Mouse (Mus musculus): ENCODE results near the gene Ric8a. TPM values are rescaled to one million over a fixed set of nuclear protein-coding genes. Genes with fewer than 3 reads are reported as not detected.

Gene Ric8a
- 6.9 TPM for polyA plus RNA-seq (2014; fragmentation: Illumina TruSeq; extraction: RNeasy Lipid Tissue Mini Kit (QIAGEN cat#74804); ENCODE audit: low read depth, low replicate concordance)

GRCm38 (mm10) chr7:140856785-140857549 is at the start of gene Ric8a:
TSS of gene Ric8a (plus strand) at chr7:140856957.

GRCm38 (mm10) chr7:140821653-140822329 is 35.0 kb upstream of the Ric8a start, which contains the start of gene Zfp941:
TSS of gene Zfp941 (minus strand) at chr7:140822178.

GRCm38 (mm10) chr7:140834968-140835757 is 21.6 kb upstream of the Ric8a start, which contains the start of gene Urah:
TSS of gene Urah (plus strand) at chr7:140835018.

DNA sequence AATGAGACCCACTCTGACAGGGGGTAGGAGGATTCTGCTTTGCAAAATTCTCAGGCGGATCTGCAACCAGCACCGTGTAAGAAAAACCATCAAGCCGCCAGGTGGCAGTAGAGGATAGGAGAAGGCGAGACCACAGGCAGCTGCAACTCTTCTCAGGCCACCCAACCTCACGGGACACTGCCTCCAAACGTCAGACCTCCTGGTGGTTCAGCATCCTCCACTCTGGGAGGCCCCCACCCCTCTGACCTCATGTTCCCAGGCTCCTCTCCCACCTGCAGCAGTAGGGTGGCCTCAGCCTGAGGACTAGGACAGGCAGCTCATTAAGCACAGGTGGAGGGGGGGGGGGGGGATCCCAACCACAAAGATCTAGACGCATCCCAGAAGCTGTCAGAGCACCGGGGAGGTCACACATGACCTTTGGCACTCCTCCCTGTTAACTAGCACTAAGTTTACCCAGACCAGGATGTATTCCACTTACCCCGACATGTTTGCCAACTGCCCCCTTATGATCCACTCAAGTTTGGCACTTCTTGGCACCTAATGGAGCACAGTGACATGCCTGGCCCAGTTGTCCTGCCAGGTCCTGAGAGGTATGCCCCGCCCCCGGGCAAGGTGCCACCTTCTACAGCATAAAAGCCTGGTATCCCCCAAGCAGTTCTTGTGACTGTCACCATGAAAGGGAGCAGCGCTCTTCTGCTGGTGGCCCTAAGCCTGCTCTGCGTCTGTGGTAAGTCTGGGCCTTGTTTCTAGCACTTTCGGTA is 11.7 kb upstream of the Ric8a start, which contains the start of gene Scgb1c1:
Gene Scgb1c1, plus strand, starts transcription at position 643 of the 761 bp plus-strand sequence.

DNA sequence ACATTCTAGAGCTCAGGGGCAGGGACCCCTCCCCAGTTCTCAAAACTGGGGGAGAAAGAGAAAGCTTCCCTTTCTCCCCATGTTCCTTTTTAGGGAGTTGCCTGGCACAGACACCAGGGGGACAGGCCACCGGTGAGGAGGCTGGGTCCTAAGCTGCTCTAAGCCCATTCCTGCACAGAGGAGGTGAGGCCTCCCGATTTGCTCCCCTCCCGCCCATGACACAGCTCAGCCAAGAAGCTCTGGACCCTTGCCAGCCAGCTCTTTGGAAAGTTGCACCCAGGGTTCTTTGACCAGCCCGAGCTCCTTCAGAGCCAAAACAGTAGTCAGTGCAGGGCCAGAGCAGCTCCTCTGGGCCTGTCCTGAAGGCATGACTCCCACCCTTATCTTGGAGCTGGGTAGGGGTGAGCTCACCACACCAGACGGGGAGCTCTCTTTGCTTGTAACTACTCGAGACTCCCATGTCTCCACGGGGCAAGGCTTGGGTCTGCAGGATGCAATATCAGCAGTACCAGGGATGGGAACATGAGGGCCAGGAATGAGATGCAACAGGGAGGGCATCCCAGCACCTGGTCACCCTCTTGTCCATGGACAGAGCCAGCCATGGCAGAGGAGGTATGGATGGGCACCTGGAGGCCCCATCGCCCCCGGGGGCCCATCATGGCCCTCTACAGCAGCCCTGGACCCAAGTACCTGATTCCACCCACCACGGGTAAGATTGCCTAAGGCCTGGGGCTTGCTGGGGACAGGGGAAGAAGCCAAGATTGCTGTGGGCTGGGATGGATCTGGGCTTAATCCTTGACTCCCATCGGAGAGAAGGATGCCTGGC is 8.8 kb upstream of the Ric8a start, which contains the start of gene Odf3:
Gene Odf3, plus strand, starts transcription at position 51 of the 826 bp plus-strand sequence.

GRCm38 (mm10) chr7:140855860-140856784 is 635 bp upstream of the Ric8a start, which contains the start of gene Gm45785:
TSS of gene Gm45785 (minus strand) at chr7:140856331.

DNA sequence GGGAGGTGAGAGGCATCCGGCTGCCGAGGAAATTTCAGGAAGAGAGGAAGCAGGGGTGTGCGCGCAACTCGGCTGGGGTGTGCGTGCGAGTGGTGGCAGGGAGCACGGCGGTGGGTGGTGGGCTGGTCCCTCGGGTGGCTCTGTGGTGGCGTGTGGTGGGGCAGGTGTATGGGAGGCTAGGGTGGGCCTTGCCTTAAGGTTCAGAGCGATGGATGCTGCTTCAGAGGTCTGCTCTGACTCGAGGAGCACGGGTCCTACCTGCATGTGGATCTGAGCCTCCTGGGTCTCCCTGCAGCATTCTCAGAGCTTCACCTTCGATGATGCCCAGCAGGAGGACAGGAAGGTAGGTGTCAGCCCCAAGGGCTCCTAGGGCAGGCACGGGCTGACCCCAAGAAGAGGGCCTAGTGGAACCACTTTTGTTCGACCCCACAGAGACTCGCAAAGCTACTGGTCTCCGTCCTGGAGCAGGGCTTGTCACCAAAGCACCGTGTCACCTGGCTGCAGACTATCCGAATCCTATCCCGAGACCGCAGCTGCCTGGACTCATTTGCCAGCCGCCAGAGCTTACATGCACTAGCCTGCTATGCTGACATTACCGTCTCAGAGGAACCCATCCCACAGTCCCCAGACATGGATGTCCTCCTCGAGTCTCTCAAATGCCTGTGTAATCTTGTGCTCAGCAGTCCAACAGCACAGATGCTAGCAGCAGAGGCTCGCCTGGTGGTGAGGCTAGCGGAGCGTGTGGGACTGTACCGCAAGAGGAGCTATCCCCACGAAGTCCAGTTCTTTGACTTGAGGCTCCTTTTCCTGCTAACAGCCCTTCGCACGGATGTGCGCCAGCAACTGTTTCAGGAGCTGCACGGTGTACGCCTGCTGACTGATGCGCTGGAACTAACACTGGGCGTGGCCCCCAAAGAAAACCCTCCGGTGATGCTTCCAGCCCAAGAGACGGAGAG is 1.1 kb downstream of the Ric8a start, which contains the start of gene Bet1l:
Gene Bet1l, minus strand, starts transcription at position 28 of the 956 bp plus-strand sequence.

GRCm38 (mm10) chr7:140881696-140882468 is 25.1 kb downstream of the Ric8a start, which contains the start of the genes Psmd13 and Sirt3:
TSS of gene Psmd13 (plus strand) at chr7:140881968.
TSS of gene Sirt3 (minus strand) at chr7:140882309.

DNA sequence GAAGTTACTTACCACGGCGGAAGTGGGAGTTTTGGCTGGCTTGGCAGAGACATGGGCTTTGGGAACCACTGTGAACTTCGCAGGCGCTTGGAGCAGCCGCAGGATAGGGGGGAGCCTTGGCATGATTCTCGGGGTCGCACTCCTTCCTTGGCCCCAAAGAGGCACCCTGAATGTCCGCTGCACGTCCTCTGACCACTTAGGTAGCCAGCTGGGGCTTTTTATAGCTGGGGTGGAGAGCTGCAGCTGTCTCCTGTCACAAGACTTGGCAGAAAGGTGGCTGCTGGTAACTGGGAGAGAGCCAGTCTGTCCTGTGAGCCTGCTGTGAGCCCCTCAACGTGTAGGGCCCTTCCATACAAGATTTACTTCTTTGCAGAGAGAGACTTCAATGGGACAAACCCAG is 43.5 kb downstream of the Ric8a start, which contains the start of gene Cox8b:
Gene Cox8b, minus strand, starts transcription at position 227 of the 400 bp plus-strand sequence.

Other genes with a start within 250 kb of the Ric8a start
- gene Olfr61, start 228.0 kb upstream of the Ric8a start, polyA plus RNA-seq (2014; fragmentation: Illumina TruSeq; extraction: RNeasy Lipid Tissue Mini Kit (QIAGEN cat#74804); ENCODE audit: low read depth, low replicate concordance), result not detected
- not detected for gene Olfr53, start 210.5 kb upstream of the Ric8a start, polyA plus RNA-seq (2014; fragmentation: Illumina TruSeq; extraction: RNeasy Lipid Tissue Mini Kit (QIAGEN cat#74804); ENCODE audit: low read depth, low replicate concordance)
- not detected for gene Olfr539, start 197.0 kb upstream of the Ric8a start, polyA plus RNA-seq (2014; fragmentation: Illumina TruSeq; extraction: RNeasy Lipid Tissue Mini Kit (QIAGEN cat#74804); ENCODE audit: low read depth, low replicate concordance)
- gene Olfr45, start 175.0 kb upstream of the Ric8a start, polyA plus RNA-seq (2014; fragmentation: Illumina TruSeq; extraction: RNeasy Lipid Tissue Mini Kit (QIAGEN cat#74804); ENCODE audit: low read depth, low replicate concordance), result not detected
- gene Olfr541, start 159.7 kb upstream of the Ric8a start, polyA plus RNA-seq (2014; fragmentation: Illumina TruSeq; extraction: RNeasy Lipid Tissue Mini Kit (QIAGEN cat#74804); ENCODE audit: low read depth, low replicate concordance), result not detected
- gene Cyp2e1, start 93.2 kb upstream of the Ric8a start, polyA plus RNA-seq (2014; fragmentation: Illumina TruSeq; extraction: RNeasy Lipid Tissue Mini Kit (QIAGEN cat#74804); ENCODE audit: low read depth, low replicate concordance), result 26.0 TPM
- gene Syce1, start 69.1 kb upstream of the Ric8a start, polyA plus RNA-seq (2014; fragmentation: Illumina TruSeq; extraction: RNeasy Lipid Tissue Mini Kit (QIAGEN cat#74804); ENCODE audit: low read depth, low replicate concordance), result not detected
- 1.5 TPM for gene Zfp941, start 34.8 kb upstream of the Ric8a start, polyA plus RNA-seq (2014; fragmentation: Illumina TruSeq; extraction: RNeasy Lipid Tissue Mini Kit (QIAGEN cat#74804); ENCODE audit: low read depth, low replicate concordance)
- 11.3 TPM for gene Urah, start 21.9 kb upstream of the Ric8a start, polyA plus RNA-seq (2014; fragmentation: Illumina TruSeq; extraction: RNeasy Lipid Tissue Mini Kit (QIAGEN cat#74804); ENCODE audit: low read depth, low replicate concordance)
- gene Scgb1c1, start 11.4 kb upstream of the Ric8a start, polyA plus RNA-seq (2014; fragmentation: Illumina TruSeq; extraction: RNeasy Lipid Tissue Mini Kit (QIAGEN cat#74804); ENCODE audit: low read depth, low replicate concordance), result not detected
- gene Odf3, start 9.2 kb upstream of the Ric8a start, polyA plus RNA-seq (2014; fragmentation: Illumina TruSeq; extraction: RNeasy Lipid Tissue Mini Kit (QIAGEN cat#74804); ENCODE audit: low read depth, low replicate concordance), result not detected
- gene Gm45785, start 626 bp upstream of the Ric8a start, polyA plus RNA-seq (2014; fragmentation: Illumina TruSeq; extraction: RNeasy Lipid Tissue Mini Kit (QIAGEN cat#74804); ENCODE audit: low read depth, low replicate concordance), result not detected
- gene Bet1l, start 620 bp downstream of the Ric8a start, polyA plus RNA-seq (2014; fragmentation: Illumina TruSeq; extraction: RNeasy Lipid Tissue Mini Kit (QIAGEN cat#74804); ENCODE audit: low read depth, low replicate concordance), result 3.0 TPM
- 117 TPM for gene Psmd13, start 25.0 kb downstream of the Ric8a start, polyA plus RNA-seq (2014; fragmentation: Illumina TruSeq; extraction: RNeasy Lipid Tissue Mini Kit (QIAGEN cat#74804); ENCODE audit: low read depth, low replicate concordance)
- 8.5 TPM for gene Sirt3, start 25.4 kb downstream of the Ric8a start, polyA plus RNA-seq (2014; fragmentation: Illumina TruSeq; extraction: RNeasy Lipid Tissue Mini Kit (QIAGEN cat#74804); ENCODE audit: low read depth, low replicate concordance)
- not detected for gene Cox8b, start 43.5 kb downstream of the Ric8a start, polyA plus RNA-seq (2014; fragmentation: Illumina TruSeq; extraction: RNeasy Lipid Tissue Mini Kit (QIAGEN cat#74804); ENCODE audit: low read depth, low replicate concordance)
- 26.6 TPM for gene Nlrp6, start 63.9 kb downstream of the Ric8a start, polyA plus RNA-seq (2014; fragmentation: Illumina TruSeq; extraction: RNeasy Lipid Tissue Mini Kit (QIAGEN cat#74804); ENCODE audit: low read depth, low replicate concordance)
- 0.82 TPM for gene Pgghg, start 84.4 kb downstream of the Ric8a start, polyA plus RNA-seq (2014; fragmentation: Illumina TruSeq; extraction: RNeasy Lipid Tissue Mini Kit (QIAGEN cat#74804); ENCODE audit: low read depth, low replicate concordance)
- not detected for gene Ifitm5, start 93.3 kb downstream of the Ric8a start, polyA plus RNA-seq (2014; fragmentation: Illumina TruSeq; extraction: RNeasy Lipid Tissue Mini Kit (QIAGEN cat#74804); ENCODE audit: low read depth, low replicate concordance)
- gene Gm45717, start 99.0 kb downstream of the Ric8a start, polyA plus RNA-seq (2014; fragmentation: Illumina TruSeq; extraction: RNeasy Lipid Tissue Mini Kit (QIAGEN cat#74804); ENCODE audit: low read depth, low replicate concordance), result not detected
- gene Ifitm2, start 99.0 kb downstream of the Ric8a start, polyA plus RNA-seq (2014; fragmentation: Illumina TruSeq; extraction: RNeasy Lipid Tissue Mini Kit (QIAGEN cat#74804); ENCODE audit: low read depth, low replicate concordance), result 56.8 TPM
- gene Ifitm1, start 110.3 kb downstream of the Ric8a start, polyA plus RNA-seq (2014; fragmentation: Illumina TruSeq; extraction: RNeasy Lipid Tissue Mini Kit (QIAGEN cat#74804); ENCODE audit: low read depth, low replicate concordance), result 9.0 TPM
- gene Ifitm3, start 153.8 kb downstream of the Ric8a start, polyA plus RNA-seq (2014; fragmentation: Illumina TruSeq; extraction: RNeasy Lipid Tissue Mini Kit (QIAGEN cat#74804); ENCODE audit: low read depth, low replicate concordance), result 7.6 TPM
- 1.4 TPM for gene Ifitm6, start 161.0 kb downstream of the Ric8a start, polyA plus RNA-seq (2014; fragmentation: Illumina TruSeq; extraction: RNeasy Lipid Tissue Mini Kit (QIAGEN cat#74804); ENCODE audit: low read depth, low replicate concordance)
- gene Gm17387, start 172.2 kb downstream of the Ric8a start, polyA plus RNA-seq (2014; fragmentation: Illumina TruSeq; extraction: RNeasy Lipid Tissue Mini Kit (QIAGEN cat#74804); ENCODE audit: low read depth, low replicate concordance), result not detected
- 0.19 TPM for gene B4galnt4, start 204.1 kb downstream of the Ric8a start, polyA plus RNA-seq (2014; fragmentation: Illumina TruSeq; extraction: RNeasy Lipid Tissue Mini Kit (QIAGEN cat#74804); ENCODE audit: low read depth, low replicate concordance)
- gene Pkp3, start 221.3 kb downstream of the Ric8a start, polyA plus RNA-seq (2014; fragmentation: Illumina TruSeq; extraction: RNeasy Lipid Tissue Mini Kit (QIAGEN cat#74804); ENCODE audit: low read depth, low replicate concordance), result 0.69 TPM
- 2.9 TPM for gene Sigirr, start 243.6 kb downstream of the Ric8a start, polyA plus RNA-seq (2014; fragmentation: Illumina TruSeq; extraction: RNeasy Lipid Tissue Mini Kit (QIAGEN cat#74804); ENCODE audit: low read depth, low replicate concordance)